Mouse (Mus musculus) lung, embryonic 14.5 days (tissue): Measurements from ENCODE around the gene Tfpi2. TPM values are rescaled to one million over a fixed set of nuclear protein-coding genes. Genes with fewer than 3 reads are reported as not detected.

Experiments used
- ATAC-seq: fragments of 200-750 bp; cut with Nextera tagmentation; 2 replicates; pipeline ENCODE4 v1.8.0; 2017; ENCODE audit warnings: mild to moderate bottlenecking, moderate TSS enrichment, moderate library complexity; ENCODE audit not compliant: insufficient read depth
- DNase-seq: peaks from one replicate; pipeline ENCODE4 v3.0.0-alpha.2; 2015
- H3K27ac ChIP-seq: fragments of 300-500 bp; sonication (generic); 2 replicates; pipeline ENCODE4 v1.5.1; 2014; ENCODE audit warnings: low read depth, mild to moderate bottlenecking, moderate library complexity
- H3K27me3 ChIP-seq: fragments of 300-500 bp; sonication (generic); 2 replicates; pipeline ENCODE4 v1.6.1; 2014; ENCODE audit warnings: low read length, control low read depth; ENCODE audit not compliant: insufficient read depth
- H3K36me3 ChIP-seq: fragments of 300-500 bp; sonication (generic); 2 replicates; pipeline ENCODE4 v1.6.1; 2014; ENCODE audit warnings: control low read depth; ENCODE audit not compliant: insufficient read depth
- H3K4me1 ChIP-seq: fragments of 300-500 bp; sonication (generic); 2 replicates; pipeline ENCODE4 v1.6.1; 2014; ENCODE audit warnings: antibody characterized with exemption, control low read depth; ENCODE audit not compliant: insufficient read depth
- H3K4me2 ChIP-seq: fragments of 300-500 bp; sonication (generic); 2 replicates; pipeline ENCODE4 v1.6.1; 2014; ENCODE audit warnings: mild to moderate bottlenecking
- H3K4me3 ChIP-seq: fragments of 300-500 bp; sonication (generic); 2 replicates; pipeline ENCODE4 v1.5.1; 2014; ENCODE audit warnings: low read depth, low read length
- H3K9ac ChIP-seq: fragments of 300-500 bp; sonication (generic); 2 replicates; pipeline ENCODE4 v1.6.1; 2014
- H3K9me3 ChIP-seq: fragments of 300-500 bp; sonication (generic); 2 replicates; pipeline ENCODE4 v1.6.1; 2016; ENCODE audit warnings: low read depth, low read length, control low read depth
- CTCF ChIP-seq: IDR thresholded peaks from 2 replicates; pipeline ENCODE4 v1.5.1; 2016; ENCODE audit warnings: antibody characterized with exemption, low read depth
- WGBS: fragments of 180-500 bp; shearing (Covaris S2); extraction: QIAGEN DNeasy Blood & Tissue Kit; methylation state at CpG from one replicate; pipeline ENCODE4 v1.1.7; 2014; 5-methylcytosine and 5-hydroxymethylcytosine counted together
- polyA plus RNA-seq: library from polyadenylated mRNA; unstranded; fragments of >200 nt; fragmentation: Nextera tagmentation; extraction: Ambion mirVana; gene quantifications from 2 replicates; pipeline ENCODE4 v1.2.1, GENCODE M21; 2014

Gene Tfpi2
- polyA plus RNA-seq, 1 experiment from 2014 or later: 1.7 TPM

- no peak for TF ChIP-seq CTCF
- Histone ChIP-seq H3K9me3 (no peaks in the 10 kb centered on the region), H3K27ac (peak within 1 kb of the TSS; percentile 90), H3K9ac (peak within 1 kb of the TSS; percentile 76), H3K4me2 (peak within 1 kb of the TSS; percentile 72), H3K36me3 (no peaks in the 10 kb centered on the region), H3K27me3 (no peaks in the 10 kb centered on the region), H3K4me1 (0 out of 2 replicates have a peak, but pooled peaks cover 7% of the 10 kb centered on the region), H3K4me3 (peak within 1 kb of the TSS; percentile 51)
- DNase-seq (peak; percentile 83), ATAC-seq (peak; percentile 90)
- 0% methylated on average over 19 of the region's 19 CpGs for WGBS
These were observed 15.2 kb upstream of the Tfpi2 start, which contains the start of gene Gng11 for GRCm38 (mm10) chr6:4003890-4004306. TSS of gene Gng11 (plus strand) at chr6:4003904.

DNA sequence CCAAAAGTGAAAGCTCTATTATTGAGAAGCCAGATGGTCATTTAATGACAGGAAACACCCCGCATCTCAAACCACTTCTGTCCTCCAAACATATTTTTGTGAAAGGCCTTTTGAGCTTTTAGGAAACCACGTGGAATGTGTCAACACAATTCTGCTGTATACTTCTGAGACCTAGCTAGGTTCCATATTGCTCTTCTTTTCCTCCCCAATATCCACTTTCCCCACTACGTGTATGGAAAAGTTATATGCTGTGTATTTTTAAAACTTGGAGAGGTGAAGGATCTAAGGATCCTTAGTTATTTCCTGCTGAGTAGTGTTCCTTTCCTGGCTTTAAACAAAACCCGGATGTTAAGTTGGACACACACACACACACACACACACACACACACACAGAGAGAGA lies 14.7 kb upstream of the Tfpi2 start:
- peak overlapping the region; percentile 51 for H3K4me3 ChIP-seq
- H3K4me2 ChIP-seq: peak overlapping the region; percentile 72
- 0 out of 2 replicates have a peak, but pooled peaks cover 3% of the 10 kb centered on the region for H3K4me1 ChIP-seq
- no peaks in the 10 kb centered on the region for H3K27me3 ChIP-seq
- H3K9me3 ChIP-seq: no peaks in the 10 kb centered on the region
- peak overlapping the region; percentile 78 for H3K27ac ChIP-seq
- TF ChIP-seq CTCF: no peak
- WGBS: 23% methylated on average over 4 of the region's 4 CpGs
- no peak overlapping the region for H3K9ac ChIP-seq
- ATAC-seq (peak; percentile 40; the same call in 1 of the 2 replicates), DNase-seq (peak; percentile 47)
- H3K36me3 ChIP-seq: no peaks in the 10 kb centered on the region

GRCm38 (mm10) chr6:4000716-4001115 lies 12.0 kb upstream of the Tfpi2 start:
- Histone ChIP-seq H3K36me3 (no peaks in the 10 kb centered on the region), H3K9ac (no peak overlapping the region), H3K27ac (no peak overlapping the region), H3K4me1 (no peaks in the 10 kb centered on the region), H3K4me3 (no peak overlapping the region), H3K9me3 (no peaks in the 10 kb centered on the region), H3K27me3 (no peaks in the 10 kb centered on the region), H3K4me2 (no peak overlapping the region)
- DNase-seq (no peak), ATAC-seq (no peak)
- TF ChIP-seq CTCF: no peak
- WGBS: 78% methylated on average over 3 of the region's 3 CpGs

DNA sequence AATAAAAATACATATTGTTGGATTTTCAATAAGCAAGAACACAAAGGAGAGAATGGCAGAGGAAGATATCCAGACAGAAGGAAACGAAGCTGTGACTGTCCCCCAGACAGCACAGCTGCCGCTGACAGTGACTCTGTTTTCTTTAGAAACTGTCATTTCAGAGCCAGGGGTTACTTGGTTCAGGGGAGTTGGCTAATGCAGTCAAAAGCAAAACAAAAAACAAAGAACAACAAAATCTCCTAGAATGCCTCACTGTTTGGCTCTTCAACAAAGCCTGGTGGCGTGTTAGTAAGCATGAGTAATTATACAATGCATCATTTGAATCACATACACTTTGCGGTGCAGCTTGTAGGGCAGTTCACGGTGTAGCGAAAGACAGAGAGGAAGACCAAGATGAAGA lies 10.6 kb upstream of the Tfpi2 start:
- no peaks in the 10 kb centered on the region for H3K36me3 ChIP-seq
- H3K27me3 ChIP-seq: no peaks in the 10 kb centered on the region
- ATAC-seq (no peak), DNase-seq (peak; percentile 46)
- no peak overlapping the region for H3K4me3 ChIP-seq
- H3K4me1 ChIP-seq: no peaks in the 10 kb centered on the region
- no peaks in the 10 kb centered on the region for H3K9me3 ChIP-seq
- no peak for TF ChIP-seq CTCF
- H3K4me2 ChIP-seq: no peak overlapping the region
- WGBS: 57% methylated on average over 6 of the region's 6 CpGs
- H3K27ac ChIP-seq: no peak overlapping the region
- no peak overlapping the region for H3K9ac ChIP-seq

- Histone ChIP-seq H3K27ac (no peak overlapping the region), H3K9me3 (no peaks in the 10 kb centered on the region), H3K9ac (no peak overlapping the region), H3K27me3 (no peaks in the 10 kb centered on the region), H3K4me2 (no peak overlapping the region), H3K4me3 (no peak overlapping the region), H3K4me1 (no peaks in the 10 kb centered on the region), H3K36me3 (no peaks in the 10 kb centered on the region)
- TF ChIP-seq CTCF: no peak
- 55% methylated on average over 4 of the region's 4 CpGs for WGBS
- ATAC-seq (no peak), DNase-seq (peak; percentile 36)
These were observed 9.4 kb upstream of the Tfpi2 start for GRCm38 (mm10) chr6:3998089-3998488.

DNA sequence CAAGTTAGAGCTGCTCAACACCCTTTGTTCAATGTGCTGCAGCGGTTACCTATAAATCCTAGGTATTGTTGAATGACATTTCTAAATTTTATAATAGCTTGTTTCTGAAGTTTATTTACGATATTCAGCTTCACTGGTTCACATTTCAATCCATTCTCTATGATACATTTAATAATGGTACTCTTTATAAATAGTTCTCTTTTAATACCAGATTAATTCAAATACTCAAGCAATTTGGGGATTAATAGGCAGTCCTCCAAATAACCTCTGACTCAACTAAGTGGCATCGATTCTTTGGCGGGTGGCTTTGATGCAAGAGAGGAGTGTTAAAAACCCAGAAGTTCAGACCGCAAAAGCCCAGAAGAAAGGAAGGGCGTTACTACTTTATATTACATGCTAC lies 4.8 kb upstream of the Tfpi2 start, which contains the start of gene Gngt1:
Gngt1 (plus strand) TSS at position 301 of the 400 bp plus-strand sequence.
- H3K27me3 ChIP-seq: no peaks in the 10 kb centered on the region
- no peak for TF ChIP-seq CTCF
- no peak within 1 kb of the TSS for H3K27ac ChIP-seq
- H3K4me3 ChIP-seq: no peak within 1 kb of the TSS
- H3K4me2 ChIP-seq: no peak within 1 kb of the TSS
- no peaks in the 10 kb centered on the region for H3K36me3 ChIP-seq
- H3K4me1 ChIP-seq: no peaks in the 10 kb centered on the region
- DNase-seq: no peak
- H3K9ac ChIP-seq: no peak within 1 kb of the TSS
- WGBS: 83% methylated on average over 6 of the region's 6 CpGs
- ATAC-seq: no peak
- no peaks in the 10 kb centered on the region for H3K9me3 ChIP-seq

DNA sequence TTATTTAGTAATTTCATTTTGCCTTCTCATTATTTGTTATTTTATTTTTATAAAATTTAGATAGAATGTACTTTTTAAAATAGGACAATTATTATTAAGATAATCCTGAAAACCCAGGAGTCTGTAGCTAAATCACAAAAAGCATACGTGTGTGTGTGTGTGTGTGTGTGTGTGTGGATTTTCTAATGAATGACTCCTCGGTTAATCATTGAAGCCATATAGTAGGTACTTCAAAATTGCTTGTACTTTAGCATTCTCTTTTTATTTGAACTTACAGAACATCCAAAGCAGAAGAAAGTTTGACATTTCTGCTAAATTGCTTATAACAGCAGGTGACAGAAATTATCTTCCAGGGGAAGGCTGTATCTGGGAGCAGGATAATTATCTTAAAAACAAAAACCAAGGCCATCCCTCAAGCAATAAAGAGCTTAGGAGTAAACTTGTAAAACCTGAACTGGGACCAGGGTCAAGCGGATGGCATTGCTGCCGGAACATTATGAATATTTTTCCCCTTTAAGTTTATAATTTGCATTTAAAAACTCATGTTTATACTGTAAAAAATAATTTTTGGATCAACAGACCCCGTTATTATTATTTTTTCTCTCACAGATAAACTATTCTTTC lies 5.9 kb downstream of the Tfpi2 start:
- no peak for ATAC-seq

More for the DNA sequence above, 5.9 kb downstream of the Tfpi2 start:
- DNase-seq: no peak
- Histone ChIP-seq H3K27ac (no peak overlapping the region), H3K4me3 (no peak overlapping the region), H3K4me2 (no peak overlapping the region), H3K36me3 (no peaks in the 10 kb centered on the region), H3K9me3 (no peaks in the 10 kb centered on the region), H3K4me1 (no peaks in the 10 kb centered on the region), H3K9ac (no peak overlapping the region), H3K27me3 (no peaks in the 10 kb centered on the region)
- 84% methylated on average over 5 of the region's 5 CpGs for WGBS
- TF ChIP-seq CTCF: no peak
